Comparison of ENCODE assay signal across 10 mouse cellular contexts in genomic region chr4:150599119-150599992, GRCm38 (mm10). TPM values are rescaled to one million over a fixed set of nuclear protein-coding genes. Genes with fewer than 3 reads are reported as not detected.
DNase-seq lines count a peak whose midpoint lies in the region; ATAC-seq and TF ChIP-seq lines count a peak whose summit lies in the region.
"Had no signal": no experiment of that assay in that cellular context is flagged by ENCODE, and none has a peak within 500 bp of the region (broad histone marks: within the 10 kb centered on the region; RNA-seq: fewer than 3 reads in every experiment).

No protein-coding gene starts in this region.

- WGBS in midbrain, embryonic 14.5 days, result 72% methylated on average over 3 of the region's 3 CpGs
- 78% methylated on average over 3 of the region's 3 CpGs for WGBS in midbrain, embryonic 10.5 days
- whole genome bisulfite sequencing in hindbrain, embryonic 13.5 days, result 68% methylated on average over 3 of the region's 3 CpGs
- 45% methylated on average over 3 of the region's 3 CpGs for WGBS in stomach, postnatal 0 days

- no peak for DNase-seq in midbrain, embryonic 14.5 days
- DNase-seq in midbrain, embryonic 10.5 days (ENCODE audit: low spot score), result no peak
- peak; percentile 66 for DNase-seq in kidney, postnatal 14 days
- DNase-seq in stomach, postnatal 0 days (ENCODE audit: low spot score), result no peak
- DNase-seq in frontal cortex, postnatal 25 days (ENCODE audit: low spot score in 2 of 2), result no peak

- no peaks in the 10 kb centered on the region for H3K27me3 ChIP-seq in midbrain, embryonic 14.5 days (ENCODE audit: control insufficient read depth, insufficient read depth, low read length)
- H3K27me3 ChIP-seq in midbrain, embryonic 10.5 days (ENCODE audit: low read depth, poor library complexity, severe bottlenecking), result no peaks in the 10 kb centered on the region
- no peaks in the 10 kb centered on the region for H3K27me3 ChIP-seq in hindbrain, embryonic 13.5 days
- no peaks in the 10 kb centered on the region for H3K27me3 ChIP-seq in stomach, postnatal 0 days (ENCODE audit: control insufficient read depth, insufficient read depth, low read length)

- no peak for TF ChIP-seq CTCF in stomach, postnatal 0 days (IDR thresholded peaks at IDR 0.05; ENCODE audit: low read depth)

- peaks cover 6% of the 10 kb centered on the region for H3K4me1 ChIP-seq in midbrain, embryonic 14.5 days (ENCODE audit: control insufficient read depth, insufficient read depth, low read length)
- H3K4me1 ChIP-seq in midbrain, embryonic 10.5 days, result peaks cover 22% of the 10 kb centered on the region
- H3K4me1 ChIP-seq in hindbrain, embryonic 13.5 days (replicated peaks), result peaks cover 54% of the 10 kb centered on the region
- 0 out of 2 replicates have a peak, but pooled peaks cover 2% of the 10 kb centered on the region for H3K4me1 ChIP-seq in stomach, postnatal 0 days (replicated peaks; ENCODE audit: control insufficient read depth, insufficient read depth)

- no peaks in the 10 kb centered on the region for H3K36me3 ChIP-seq in midbrain, embryonic 14.5 days (ENCODE audit: control insufficient read depth, insufficient read depth, low read length)
- 0 out of 2 replicates have a peak, but pooled peaks cover 3% of the 10 kb centered on the region for H3K36me3 ChIP-seq in midbrain, embryonic 10.5 days
- no peaks in the 10 kb centered on the region for H3K36me3 ChIP-seq in hindbrain, embryonic 13.5 days
- no peaks in the 10 kb centered on the region for H3K36me3 ChIP-seq in stomach, postnatal 0 days (ENCODE audit: control insufficient read depth, insufficient read depth, low read length)

- no peak overlapping the region for H3K4me3 ChIP-seq in midbrain, embryonic 14.5 days (replicated peaks; ENCODE audit: low read depth, low read length)
- H3K4me3 ChIP-seq in midbrain, embryonic 10.5 days, result no peak overlapping the region
- no peak overlapping the region for H3K4me3 ChIP-seq in hindbrain, embryonic 13.5 days
- no peak overlapping the region for H3K4me3 ChIP-seq in stomach, postnatal 0 days (ENCODE audit: low read depth, low read length)

- H3K9me3 ChIP-seq in midbrain, embryonic 14.5 days (ENCODE audit: control insufficient read depth, low read length), result no peaks in the 10 kb centered on the region
- H3K9me3 ChIP-seq in midbrain, embryonic 10.5 days (replicated peaks), result no peaks in the 10 kb centered on the region
- no peaks in the 10 kb centered on the region for H3K9me3 ChIP-seq in hindbrain, embryonic 13.5 days
- no peaks in the 10 kb centered on the region for H3K9me3 ChIP-seq in stomach, postnatal 0 days (ENCODE audit: control insufficient read depth, low read length)

- no peak overlapping the region for H3K4me2 ChIP-seq in midbrain, embryonic 14.5 days (ENCODE audit: low read length)
- H3K4me2 ChIP-seq in hindbrain, embryonic 13.5 days, result no peak overlapping the region
- no peak overlapping the region for H3K4me2 ChIP-seq in stomach, postnatal 0 days (replicated peaks; ENCODE audit: low read depth)

- H3K27ac ChIP-seq in midbrain, embryonic 14.5 days (replicated peaks; ENCODE audit: low read depth, low read length), result peak overlapping the region; percentile 26
- H3K27ac ChIP-seq in midbrain, embryonic 10.5 days (replicated peaks), result no peak overlapping the region
- H3K27ac ChIP-seq in hindbrain, embryonic 13.5 days, result peak overlapping the region; percentile 64
- no peak overlapping the region for H3K27ac ChIP-seq in stomach, postnatal 0 days (replicated peaks)

- ATAC-seq in midbrain, embryonic 14.5 days (ENCODE audit: low FRiP score, low TSS enrichment), result no peak
- ATAC-seq in hindbrain, embryonic 13.5 days (ENCODE audit: low FRiP score), result no peak
- 0 out of 2 replicates have a peak, but pooled peaks have one; percentile 9 for ATAC-seq in stomach, postnatal 0 days (ENCODE audit: low FRiP score, low TSS enrichment)
- no peak for ATAC-seq in erythroid progenitor cell, adult 5-6 weeks (replicated peaks; ENCODE audit: low FRiP score, poor library complexity, severe bottlenecking)
- ATAC-seq: inflammation-experienced regulatory T-cells, adult 6 months had no signal

- TF ChIP-seq EP300 in stomach, postnatal 0 days (optimal IDR thresholded peaks at IDR 0.05), result no peak

- H3K9ac ChIP-seq in midbrain, embryonic 14.5 days (replicated peaks; ENCODE audit: low read length), result no peak overlapping the region
- H3K9ac ChIP-seq in hindbrain, embryonic 13.5 days, result no peak overlapping the region
- no peak overlapping the region for H3K9ac ChIP-seq in stomach, postnatal 0 days (ENCODE audit: low read length)

RNA-seq across cellular contexts. Expression of gene Slc45a1, which starts 52.6 kb away (rescaled TPM):
- 28.0 and 29.3 TPM in 2 replicates for polyA plus RNA-seq in midbrain, embryonic 14.5 days (2014; fragmentation: Nextera tagmentation; extraction: Ambion mirVana)
- 1.7 and 4.4 TPM in 2 replicates for polyA plus RNA-seq in midbrain, embryonic 10.5 days (2016; fragmentation: Nextera tagmentation; extraction: Ambion mirVana)
- polyA plus RNA-seq in hindbrain, embryonic 13.5 days (2015; fragmentation: Nextera tagmentation; extraction: Ambion mirVana), result 24.6 and 30.0 TPM in 2 replicates
- polyA plus RNA-seq in stomach, postnatal 0 days (2015; fragmentation: Nextera tagmentation; extraction: Ambion mirVana), result 0.63 and 0.64 TPM in 2 replicates
- total RNA-seq in erythroid progenitor cell, adult 5-6 weeks (2015; ENCODE audit: low replicate concordance), result not detected in 2 replicates
- not detected in 2 replicates for total RNA-seq in erythroid progenitor cell, adult 5-6 weeks (2017; ENCODE audit: low replicate concordance)
- total RNA-seq: common myeloid progenitor, adult 5-6 weeks; megakaryocyte, adult 5-6 weeks had no signal

Comparison
In these comparisons a context has a peak if more than half of its experiments do, and no peak if none do; other contexts are left out.
1. H3K27ac ChIP-seq: peak in midbrain, embryonic 14.5 days (single experiment) and hindbrain, embryonic 13.5 days (single experiment); none in midbrain, embryonic 10.5 days (single experiment) and stomach, postnatal 0 days (single experiment).